Mouse (Mus musculus) liver, embryonic 14.5 days (tissue): ENCODE measurements at regions not wholly inside any gene's neighbourhood (a gene's known extent, or its start where the extent isn't known, plus 50 kb on each side); places are given as distances from the start of the nearest gene placed in this dataset.

Source experiments
- ATAC-seq: fragments of 200-750 bp; cut with Nextera tagmentation; 2 replicates; pipeline ENCODE4 v1.8.0; 2017; ENCODE audit warnings: moderate number of reproducible peaks, mild to moderate bottlenecking, moderate library complexity; ENCODE audit not compliant: insufficient read depth
- DNase-seq, 3 experiments: peaks; one replicate each; pipeline ENCODE4 v3.0.0-alpha.2; 2012 to 2013; ENCODE audit warnings: low read depth in 3 of 3, low spot score in 3 of 3
- H3K27ac ChIP-seq: fragments of 300-500 bp; sonication (generic); 2 replicates; pipeline ENCODE4 v1.5.1; 2014; ENCODE audit warnings: moderate library complexity, mild to moderate bottlenecking, control low read depth, inconsistent platforms
- H3K27me3 ChIP-seq: fragments of 300-500 bp; sonication (generic); 2 replicates; pipeline ENCODE4 v1.6.1; 2014; ENCODE audit warnings: mild to moderate bottlenecking, low read length, moderate library complexity; ENCODE audit not compliant: control insufficient read depth, insufficient read depth
- H3K36me3 ChIP-seq: fragments of 300-500 bp; sonication (generic); replicated peaks from 2 replicates; pipeline ENCODE4 v1.6.1; 2014; ENCODE audit warnings: low read depth; ENCODE audit not compliant: control insufficient read depth, insufficient read depth
- H3K4me1 ChIP-seq, 2 experiments: fragments of 200-500 bp in 1 of 2; fragments of 300-500 bp in 1 of 2; sonication (generic) in 1 of 2; replicated peaks; 2 replicates each; pipeline ENCODE4 v1.6.1; 2012 to 2014; ENCODE audit warnings: antibody characterized with exemption in 1 of 2, inconsistent platforms in 1 of 2, low read length in 1 of 2; ENCODE audit not compliant: control insufficient read depth in 2 of 2, insufficient read depth in 2 of 2
- H3K4me2 ChIP-seq: fragments of 300-500 bp; sonication (generic); 2 replicates; pipeline ENCODE4 v1.6.1; 2014; ENCODE audit warnings: low read depth, mild to moderate bottlenecking, control low read depth, moderate library complexity
- H3K4me3 ChIP-seq, 2 experiments: fragments of 200-500 bp in 1 of 2; fragments of 300-500 bp in 1 of 2; sonication (generic) in 1 of 2; 2 replicates each; pipeline ENCODE4 v1.5.1; 2012 to 2014; ENCODE audit warnings: low read depth in 2 of 2, low read length in 2 of 2, mild to moderate bottlenecking in 2 of 2, control low read depth in 1 of 2, inconsistent platforms in 1 of 2, moderate library complexity in 1 of 2; ENCODE audit not compliant: insufficient read depth in 1 of 2
- H3K9ac ChIP-seq: fragments of 300-500 bp; sonication (generic); replicated peaks from 2 replicates; pipeline ENCODE4 v1.6.1; 2014; ENCODE audit warnings: mild to moderate bottlenecking, control low read depth, moderate library complexity
- H3K9me3 ChIP-seq: fragments of 300-500 bp; sonication (generic); 2 replicates; pipeline ENCODE4 v1.6.1; 2016; ENCODE audit warnings: low read length, mixed read lengths; ENCODE audit not compliant: control insufficient read depth
- CTCF ChIP-seq: IDR thresholded peaks from 2 replicates; pipeline ENCODE4 v1.5.1; 2016; ENCODE audit warnings: antibody characterized with exemption, low read depth, control low read depth
- EP300 ChIP-seq: IDR thresholded peaks from 2 replicates; pipeline ENCODE4 v1.6.1; 2016; ENCODE audit warnings: antibody characterized with exemption, low read depth
- WGBS: fragments of 180-500 bp; shearing (Covaris S2); extraction: QIAGEN DNeasy Blood & Tissue Kit; methylation state at CpG from one replicate; pipeline ENCODE4 v1.1.7; 2014; ENCODE audit not compliant: insufficient replicate concordance; 5-methylcytosine and 5-hydroxymethylcytosine counted together

DNA sequence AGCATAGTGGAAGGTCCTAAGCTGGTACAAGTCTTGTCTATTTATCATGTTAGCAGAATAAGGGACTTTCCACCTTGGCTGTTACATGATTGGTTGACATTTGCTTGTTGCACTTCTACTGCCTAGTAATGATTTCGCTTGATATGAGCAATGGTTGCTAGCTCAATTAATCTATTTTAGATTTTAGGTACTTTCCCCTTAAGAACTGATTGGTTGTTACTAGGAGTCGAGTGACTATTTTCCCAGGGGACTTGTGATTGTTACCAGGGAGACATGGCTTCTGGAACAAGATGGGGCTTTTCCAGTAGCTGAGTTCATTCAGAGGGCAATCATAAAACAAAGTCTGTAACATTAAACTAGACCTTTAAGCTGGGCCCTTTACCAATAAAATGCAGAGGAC is 100.9 kb downstream of the Nup35 start:
- Histone ChIP-seq H3K27me3 (no peaks in the 10 kb centered on the region), H3K4me2 (no peak overlapping the region), H3K36me3 (no peaks in the 10 kb centered on the region), H3K27ac (no peak overlapping the region), H3K4me3 (no peak overlapping the region), H3K9me3 (no peaks in the 10 kb centered on the region), H3K9ac (no peak overlapping the region), H3K4me1 (no peaks in the 10 kb centered on the region)
- DNase-seq (no peak), ATAC-seq (no peak)
- 45% methylated on average over 2 of the region's 2 CpGs for WGBS
- no peak for TF ChIP-seq EP300
- no peak for TF ChIP-seq CTCF

DNA sequence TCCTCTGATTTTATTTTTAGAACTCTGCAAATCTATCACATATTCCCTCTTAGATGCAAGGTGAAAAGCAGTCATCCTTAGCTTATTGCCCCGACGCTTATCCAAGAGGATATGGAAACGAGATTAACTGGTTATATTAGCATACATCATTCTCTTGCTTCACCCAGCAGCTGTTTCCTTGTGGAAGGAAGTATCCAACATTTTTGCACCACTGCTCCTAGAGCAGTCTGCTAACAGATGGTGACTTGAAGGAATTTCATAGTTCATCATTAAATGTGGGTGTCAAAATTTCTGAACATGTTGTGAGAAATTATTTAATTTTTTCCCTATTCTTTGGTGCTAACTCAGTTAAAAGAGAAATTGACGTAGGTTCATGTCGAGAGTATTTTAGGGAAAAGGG is 107.0 kb downstream of the Nup35 start:
- Histone ChIP-seq H3K36me3 (no peaks in the 10 kb centered on the region), H3K4me2 (no peak overlapping the region), H3K4me1 (no peaks in the 10 kb centered on the region), H3K27me3 (no peaks in the 10 kb centered on the region), H3K4me3 (no peak overlapping the region), H3K9ac (no peak overlapping the region), H3K9me3 (no peaks in the 10 kb centered on the region), H3K27ac (no peak overlapping the region)
- no peak for DNase-seq
- no peak for ATAC-seq
- TF ChIP-seq EP300 = no peak
- TF ChIP-seq CTCF = no peak
- whole genome bisulfite sequencing = 54% methylated on average over 5 of the region's 5 CpGs

DNA sequence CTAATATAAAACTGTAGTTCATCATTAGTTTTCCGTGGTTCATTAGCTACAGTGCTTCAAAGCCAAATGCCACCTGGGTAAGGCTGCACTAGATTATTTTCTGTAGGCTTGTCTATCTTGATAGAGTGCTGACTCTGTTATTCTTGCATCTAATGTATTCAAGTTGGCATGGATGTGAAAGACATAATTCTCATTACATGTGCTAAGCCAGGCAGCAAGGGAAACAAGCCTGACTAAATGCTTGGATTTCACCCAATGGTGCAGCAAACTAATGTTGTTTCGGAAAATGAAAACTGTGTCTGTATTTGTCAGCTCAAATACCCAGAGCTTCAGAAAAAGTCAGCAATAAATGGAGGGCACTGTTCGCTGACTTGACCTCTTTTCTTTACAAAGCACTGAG is 114.3 kb downstream of the Nup35 start:
- DNase-seq (no peak), ATAC-seq (no peak)
- Histone ChIP-seq H3K36me3 (no peaks in the 10 kb centered on the region), H3K27ac (no peak overlapping the region), H3K27me3 (no peaks in the 10 kb centered on the region), H3K9ac (no peak overlapping the region), H3K9me3 (no peaks in the 10 kb centered on the region), H3K4me1 (no peaks in the 10 kb centered on the region), H3K4me3 (no peak overlapping the region), H3K4me2 (no peak overlapping the region)
- TF ChIP-seq CTCF = no peak
- TF ChIP-seq EP300 = no peak
- WGBS = 63% methylated on average over 3 of the region's 3 CpGs

DNA sequence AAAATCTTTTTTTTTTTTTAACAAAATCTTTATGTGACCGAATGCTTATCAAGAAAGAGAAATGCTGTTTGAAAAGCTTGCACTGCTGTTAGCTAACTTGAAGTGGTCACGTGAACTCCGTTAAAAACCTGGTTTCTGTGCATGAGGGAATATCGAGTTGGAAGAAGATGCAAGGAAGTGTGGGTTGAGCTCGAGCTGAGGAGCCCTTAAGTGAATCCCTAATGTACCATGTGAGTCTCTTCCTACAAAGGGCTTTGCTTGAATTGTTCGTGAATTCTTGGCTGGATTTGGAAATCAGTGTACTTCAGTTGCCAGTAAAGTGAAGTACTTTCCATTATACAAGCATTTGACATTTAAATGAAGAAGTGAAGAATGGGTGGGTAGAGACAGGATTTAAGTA is 129.7 kb downstream of the Nup35 start:
- Histone ChIP-seq H3K4me3 (no peak overlapping the region), H3K4me2 (no peak overlapping the region), H3K4me1 (no peaks in the 10 kb centered on the region), H3K27ac (no peak overlapping the region), H3K9me3 (no peaks in the 10 kb centered on the region), H3K27me3 (no peaks in the 10 kb centered on the region), H3K36me3 (no peaks in the 10 kb centered on the region), H3K9ac (no peak overlapping the region)
- WGBS = 59% methylated on average over 6 of the region's 6 CpGs
- no peak for ATAC-seq
- DNase-seq = no peak
- TF ChIP-seq CTCF = no peak
- TF ChIP-seq EP300 = no peak

DNA sequence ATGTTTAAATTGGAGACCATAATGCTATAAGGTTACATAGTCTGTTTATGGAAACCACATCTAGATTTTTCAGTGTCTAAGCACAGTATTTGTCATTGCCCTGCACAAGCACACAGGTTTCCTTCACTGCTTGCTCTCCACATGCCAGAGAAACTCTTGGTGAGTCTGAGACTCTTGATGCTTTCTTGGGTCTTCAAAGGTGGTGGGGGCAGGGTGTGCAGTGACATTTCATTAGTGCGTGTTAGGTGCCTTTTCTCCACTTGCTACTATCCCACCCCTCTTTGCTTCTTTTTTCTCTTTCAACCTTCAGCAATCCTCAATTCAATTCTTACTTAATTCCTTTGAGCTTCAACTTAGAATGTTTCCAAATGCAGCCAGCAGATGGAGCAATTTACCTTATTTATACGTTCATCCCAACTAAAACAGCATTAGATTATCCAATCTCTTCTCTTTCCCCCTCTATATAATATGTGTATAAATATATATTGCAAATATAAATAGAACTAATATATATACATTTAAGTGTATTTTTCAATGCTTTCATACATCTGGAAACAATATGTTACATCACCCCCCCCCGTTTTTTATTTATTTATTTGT is 145.1 kb downstream of the Nup35 start:
- Histone ChIP-seq H3K27ac (no peak overlapping the region), H3K4me1 (no peaks in the 10 kb centered on the region), H3K36me3 (no peaks in the 10 kb centered on the region), H3K4me2 (no peak overlapping the region), H3K9ac (no peak overlapping the region), H3K27me3 (no peaks in the 10 kb centered on the region), H3K9me3 (no peaks in the 10 kb centered on the region), H3K4me3 (no peak overlapping the region)
- no peak for ATAC-seq
- TF ChIP-seq CTCF (peak; percentile 8; the same call in 1 of the 2 replicates), EP300 (no peak)
- WGBS = 28% methylated on average over 3 of the region's 3 CpGs
- no peak for DNase-seq
